Mouse (Mus musculus): ENCODE measurements around the gene Srsf7. TPM values are rescaled to one million over a fixed set of nuclear protein-coding genes. Genes with fewer than 3 reads are reported as not detected.
"Not testable (repeated sequence)": the region's sequence is repeated elsewhere in the genome, so short reads cannot be mapped to it uniquely, and the experiment has no call there.

The Srsf7 gene
- polyA plus RNA-seq, 1 experiment from 2014 or later, result 592 TPM

- Histone ChIP-seq H3K4me1 (no peaks in the 10 kb centered on the region), H3K27me3 (no peaks in the 10 kb centered on the region), H3K27ac (no peak overlapping the region), H3K9ac (no peak overlapping the region), H3K9me3 (replicated peaks) (no peaks in the 10 kb centered on the region), H3K4me3 (no peak overlapping the region), H3K4me2 (replicated peaks) (no peak overlapping the region), H3K36me3 (no peaks in the 10 kb centered on the region)
- ATAC-seq (ENCODE audit: low FRiP score), result peak; percentile 51; the same call in 1 of the 2 replicates
These were observed 26.6 kb downstream of the Srsf7 start for GRCm38 (mm10) chr17:80180468-80180867.

- H3K4me3 ChIP-seq, result no peak overlapping the region
These were observed 27.1 kb downstream of the Srsf7 start for GRCm38 (mm10) chr17:80179959-80180358.

GRCm38 (mm10) chr17:80178846-80179245 is 28.3 kb downstream of the Srsf7 start:
- 91% methylated on average over 3 of the region's 3 CpGs for WGBS
- not testable (repeated sequence) for H3K4me1 ChIP-seq; H3K4me2 ChIP-seq (replicated peaks); H3K9ac ChIP-seq; ATAC-seq (ENCODE audit: low FRiP score); H3K4me3 ChIP-seq; H3K27me3 ChIP-seq; H3K27ac ChIP-seq; H3K9me3 ChIP-seq (replicated peaks); H3K36me3 ChIP-seq

More at GRCm38 (mm10) chr17:80179959-80180358, 27.1 kb downstream of the Srsf7 start:
- Histone ChIP-seq H3K36me3 (no peaks in the 10 kb centered on the region), H3K27ac (no peak overlapping the region), H3K9ac (no peak overlapping the region), H3K4me1 (no peaks in the 10 kb centered on the region), H3K4me2 (replicated peaks) (no peak overlapping the region), H3K9me3 (replicated peaks) (no peaks in the 10 kb centered on the region), H3K27me3 (no peaks in the 10 kb centered on the region)
- WGBS, result under 1% methylated on average over 6 of the region's 6 CpGs
- ATAC-seq (ENCODE audit: low FRiP score), result peak; percentile 83

- Histone ChIP-seq H3K9me3 (replicated peaks) (no peaks in the 10 kb centered on the region), H3K4me1 (no peaks in the 10 kb centered on the region), H3K36me3 (no peaks in the 10 kb centered on the region), H3K27ac (no peak overlapping the region), H3K4me2 (replicated peaks) (no peak overlapping the region), H3K27me3 (no peaks in the 10 kb centered on the region), H3K9ac (no peak overlapping the region), H3K4me3 (no peak overlapping the region)
- ATAC-seq (ENCODE audit: low FRiP score), result no peak
- 95% methylated on average over 3 of the region's 3 CpGs for WGBS
These were observed 31.1 kb downstream of the Srsf7 start for GRCm38 (mm10) chr17:80175966-80176365.

GRCm38 (mm10) chr17:80175386-80175739 is 31.7 kb downstream of the Srsf7 start:
- Histone ChIP-seq H3K27me3 (no peaks in the 10 kb centered on the region), H3K4me2 (replicated peaks) (no peak overlapping the region), H3K27ac (no peak overlapping the region), H3K9ac (no peak overlapping the region), H3K36me3 (no peaks in the 10 kb centered on the region), H3K4me1 (no peaks in the 10 kb centered on the region), H3K9me3 (replicated peaks) (no peaks in the 10 kb centered on the region), H3K4me3 (no peak overlapping the region)
- WGBS, result 78% methylated on average over 4 of the region's 4 CpGs
- no peak for ATAC-seq (ENCODE audit: low FRiP score)

GRCm38 (mm10) chr17:80174699-80175385 is 32.3 kb downstream of the Srsf7 start:
- no peaks in the 10 kb centered on the region for H3K27me3 ChIP-seq
- H3K27ac ChIP-seq, result no peak overlapping the region
- H3K4me1 ChIP-seq, result no peaks in the 10 kb centered on the region
- no peak overlapping the region for H3K4me3 ChIP-seq
- H3K9me3 ChIP-seq (replicated peaks), result no peaks in the 10 kb centered on the region
- ATAC-seq (ENCODE audit: low FRiP score), result peak; percentile 16; the same call in 1 of the 2 replicates
- no peak overlapping the region for H3K4me2 ChIP-seq (replicated peaks)
- 71% methylated on average over 19 of the region's 19 CpGs for WGBS
- H3K36me3 ChIP-seq, result no peaks in the 10 kb centered on the region
- no peak overlapping the region for H3K9ac ChIP-seq

GRCm38 (mm10) chr17:80174146-80174545 is 33.0 kb downstream of the Srsf7 start:
- no peak for ATAC-seq (ENCODE audit: low FRiP score)
- H3K9me3 ChIP-seq (replicated peaks), result no peaks in the 10 kb centered on the region
- no peak overlapping the region for H3K4me3 ChIP-seq
- H3K4me1 ChIP-seq, result peaks cover 2% of the 10 kb centered on the region; the same call in 1 of the 2 replicates
- H3K36me3 ChIP-seq, result no peaks in the 10 kb centered on the region
- 81% methylated on average over 3 of the region's 3 CpGs for WGBS
- H3K27me3 ChIP-seq, result no peaks in the 10 kb centered on the region
- H3K27ac ChIP-seq, result no peak overlapping the region
- no peak overlapping the region for H3K9ac ChIP-seq
- H3K4me2 ChIP-seq (replicated peaks), result no peak overlapping the region

GRCm38 (mm10) chr17:80173708-80174107 is 33.4 kb downstream of the Srsf7 start:
- Histone ChIP-seq H3K27me3 (no peaks in the 10 kb centered on the region), H3K4me1 (peaks cover 6% of the 10 kb centered on the region), H3K4me2 (replicated peaks) (no peak overlapping the region), H3K4me3 (no peak overlapping the region), H3K9me3 (replicated peaks) (no peaks in the 10 kb centered on the region), H3K27ac (no peak overlapping the region), H3K9ac (no peak overlapping the region), H3K36me3 (no peaks in the 10 kb centered on the region)
- WGBS, result 97% methylated on average over 2 of the region's 2 CpGs
- ATAC-seq (ENCODE audit: low FRiP score), result no peak

- Histone ChIP-seq H3K9ac (no peak overlapping the region), H3K27me3 (no peaks in the 10 kb centered on the region), H3K9me3 (replicated peaks) (no peaks in the 10 kb centered on the region), H3K4me2 (replicated peaks) (no peak overlapping the region), H3K36me3 (no peaks in the 10 kb centered on the region), H3K27ac (no peak overlapping the region), H3K4me1 (peaks cover 15% of the 10 kb centered on the region), H3K4me3 (no peak overlapping the region)
- WGBS, result 88% methylated on average over 5 of the region's 5 CpGs
- no peak for ATAC-seq (ENCODE audit: low FRiP score)
These were observed 34.3 kb downstream of the Srsf7 start for GRCm38 (mm10) chr17:80172761-80173160.

- H3K4me3 ChIP-seq, result no peak overlapping the region
- no peaks in the 10 kb centered on the region for H3K36me3 ChIP-seq
- WGBS, result 88% methylated on average over 4 of the region's 4 CpGs
- no peaks in the 10 kb centered on the region for H3K9me3 ChIP-seq (replicated peaks)
- no peak overlapping the region for H3K4me2 ChIP-seq (replicated peaks)
- H3K9ac ChIP-seq, result no peak overlapping the region
- H3K4me1 ChIP-seq, result peaks cover 18% of the 10 kb centered on the region
- no peak overlapping the region for H3K27ac ChIP-seq
- no peak for ATAC-seq (ENCODE audit: low FRiP score)
- H3K27me3 ChIP-seq, result no peaks in the 10 kb centered on the region
These were observed 35.2 kb downstream of the Srsf7 start for GRCm38 (mm10) chr17:80171948-80172347.

- no peaks in the 10 kb centered on the region for H3K36me3 ChIP-seq
- no peak for ATAC-seq (ENCODE audit: low FRiP score)
- no peak overlapping the region for H3K27ac ChIP-seq
- H3K4me3 ChIP-seq, result no peak overlapping the region
- H3K27me3 ChIP-seq, result no peaks in the 10 kb centered on the region
- peaks cover 18% of the 10 kb centered on the region for H3K4me1 ChIP-seq
- H3K9me3 ChIP-seq (replicated peaks), result no peaks in the 10 kb centered on the region
- no peak overlapping the region for H3K4me2 ChIP-seq (replicated peaks)
- no peak overlapping the region for H3K9ac ChIP-seq
- WGBS, result 93% methylated on average over 7 of the region's 7 CpGs
These were observed 36.2 kb downstream of the Srsf7 start for GRCm38 (mm10) chr17:80170951-80171350.

- 91% methylated on average over 6 of the region's 6 CpGs for WGBS
- Histone ChIP-seq H3K36me3 (no peaks in the 10 kb centered on the region), H3K27me3 (no peaks in the 10 kb centered on the region), H3K9ac (no peak overlapping the region), H3K27ac (no peak overlapping the region), H3K4me3 (no peak overlapping the region), H3K4me1 (peaks cover 18% of the 10 kb centered on the region), H3K9me3 (replicated peaks) (no peaks in the 10 kb centered on the region), H3K4me2 (replicated peaks) (no peak overlapping the region)
- no peak for ATAC-seq (ENCODE audit: low FRiP score)
These were observed 37.3 kb downstream of the Srsf7 start for GRCm38 (mm10) chr17:80169792-80170191.
